Mouse (Mus musculus): ENCODE data around the gene Kcnk15.

Kcnk15 gene

DNA sequence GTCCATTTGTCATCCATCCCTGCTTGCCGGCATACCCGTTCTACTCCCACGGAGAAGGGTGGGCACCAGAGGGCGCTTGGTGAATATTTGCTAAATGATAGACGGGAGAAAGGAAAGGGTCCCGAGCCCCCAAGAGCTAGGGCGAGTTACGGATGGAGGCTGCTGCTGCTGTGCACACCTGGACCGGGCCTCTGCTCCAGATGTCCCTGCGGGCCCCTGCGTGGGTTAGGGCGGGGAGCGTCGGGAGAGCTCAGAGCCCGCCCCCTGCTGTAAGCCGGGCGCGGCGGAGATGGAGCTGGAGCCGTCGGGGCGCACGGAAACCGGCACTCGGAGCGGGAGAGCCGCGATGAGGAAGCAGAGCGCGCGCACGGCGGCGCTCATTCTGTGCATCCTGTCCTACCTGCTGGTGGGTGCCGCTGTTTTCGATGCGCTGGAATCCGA lies at the start of gene Kcnk15:
Kcnk15 (plus strand) TSS at position 191 of the 441 bp plus-strand sequence.
- DNase-seq (ENCODE audit: extremely low read depth, low read depth, low spot score), result no peak

DNA sequence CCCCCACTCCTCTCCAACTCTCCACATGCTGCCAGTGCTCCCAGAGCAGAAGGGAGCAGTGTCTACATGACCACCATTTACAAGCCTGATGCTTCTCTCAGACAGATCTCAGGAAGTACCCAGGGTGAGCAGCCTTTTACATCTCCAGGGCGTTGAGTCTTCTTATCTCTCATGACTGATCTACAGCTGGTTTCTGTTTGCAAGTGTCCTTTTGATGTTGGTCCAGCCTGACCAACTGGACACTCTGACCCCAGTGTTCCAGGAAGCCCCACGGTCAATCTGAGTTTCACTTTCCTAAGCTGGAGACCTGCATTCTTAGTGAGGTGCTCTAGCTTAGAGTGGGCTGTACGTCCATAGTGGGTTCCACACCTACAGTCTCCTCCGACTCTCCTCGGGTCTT lies 49.6 kb upstream of the Kcnk15 start:
- DNase-seq (ENCODE audit: extremely low read depth, low read depth, low spot score), result no peak

DNA sequence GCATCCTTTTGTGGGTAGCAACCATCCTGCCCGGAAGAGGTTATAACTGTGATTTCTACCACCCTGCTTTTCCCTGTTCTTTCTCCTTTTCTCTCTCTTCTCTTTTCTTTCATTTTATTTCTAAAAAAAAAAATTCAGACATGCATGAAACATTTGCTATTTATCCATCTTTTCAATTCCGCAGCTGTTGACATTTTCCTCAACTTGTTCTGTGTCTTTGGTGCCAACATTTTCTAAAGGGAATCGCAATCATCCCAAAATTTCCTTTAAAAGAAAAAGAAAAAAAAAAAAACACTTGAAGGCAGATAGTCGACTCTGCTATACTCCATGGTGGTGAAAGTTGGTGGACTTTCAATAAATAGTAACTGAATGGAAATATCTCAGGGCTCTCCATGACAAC lies 44.3 kb upstream of the Kcnk15 start:
- DNase-seq (ENCODE audit: extremely low read depth, low read depth, low spot score), result no peak

DNA sequence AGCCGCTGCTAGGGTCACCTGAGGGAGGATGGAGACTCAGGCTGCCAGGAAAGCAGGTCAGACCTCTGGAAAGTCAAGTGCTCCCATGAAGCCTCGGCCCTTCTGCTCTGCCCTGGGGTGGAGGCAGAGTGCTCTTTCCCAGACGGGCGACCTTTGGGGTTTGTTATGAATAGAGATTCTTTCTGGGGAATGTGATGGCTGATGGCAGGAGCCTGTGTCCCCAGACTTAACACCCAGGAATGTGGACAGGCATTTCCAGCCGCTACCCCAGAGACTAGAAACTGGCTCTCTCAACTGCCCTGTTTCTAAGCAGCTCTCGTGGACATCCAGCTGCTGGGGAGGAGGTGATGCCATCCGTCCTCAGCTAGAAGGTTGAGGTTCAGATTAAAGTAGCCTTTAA lies 43.7 kb upstream of the Kcnk15 start:
- DNase-seq (ENCODE audit: extremely low read depth, low read depth, low spot score), result no peak

DNA sequence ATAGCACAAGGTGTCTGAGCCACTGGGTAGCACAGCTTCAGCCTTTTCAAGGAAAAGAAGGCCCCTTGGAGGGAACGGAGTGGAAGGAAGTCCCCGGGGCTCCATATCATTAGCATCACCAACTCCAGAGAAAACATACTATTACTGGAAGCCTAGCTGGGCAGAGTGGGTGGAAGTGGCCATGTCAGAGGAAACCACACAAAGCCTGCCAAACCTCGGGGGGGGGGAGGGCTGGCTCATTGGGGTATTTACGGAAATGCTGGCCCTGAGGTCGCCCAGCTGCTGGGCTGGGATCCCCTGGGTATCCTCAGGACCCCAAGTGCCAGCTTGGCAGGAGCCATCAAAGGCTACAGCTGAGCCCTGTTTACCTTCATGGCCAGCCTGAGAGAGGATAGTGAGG lies 40.4 kb upstream of the Kcnk15 start:
- no peak for DNase-seq (ENCODE audit: extremely low read depth, low read depth, low spot score)

DNA sequence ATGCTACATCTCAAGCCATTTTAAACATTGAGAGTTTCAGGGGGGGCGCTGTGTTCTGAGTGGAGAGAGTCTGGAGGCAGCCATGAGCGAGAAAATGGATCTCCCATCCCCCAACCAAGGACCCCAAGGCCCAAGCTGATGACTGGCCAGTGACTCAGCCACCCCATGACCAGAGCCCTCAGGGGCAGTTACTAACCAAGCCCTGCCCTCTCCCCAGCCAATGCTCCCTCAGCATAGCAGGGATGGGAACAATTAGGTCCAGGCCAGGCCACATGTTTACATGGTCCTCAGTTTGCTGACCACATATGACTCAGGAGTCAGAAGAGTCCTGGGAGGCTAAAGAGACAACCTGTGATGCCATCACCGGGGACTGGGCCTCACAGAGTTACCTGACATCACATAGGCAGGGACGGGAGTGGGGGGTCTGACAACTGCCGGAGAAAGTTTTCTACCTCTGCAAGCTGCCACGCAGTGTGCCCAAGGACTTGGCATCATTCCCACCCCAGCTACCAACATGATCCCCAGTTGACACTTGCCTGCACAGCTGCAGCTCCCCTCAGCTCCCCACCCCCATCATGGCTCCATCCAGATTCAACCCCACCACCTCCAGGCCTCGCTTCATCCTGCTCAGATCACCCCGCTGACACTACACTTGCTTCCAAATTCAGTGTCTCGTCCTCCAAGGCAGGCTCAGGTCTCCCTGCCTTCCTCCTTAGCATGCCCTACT lies 38.5 kb upstream of the Kcnk15 start:
- no peak for DNase-seq (ENCODE audit: extremely low read depth, low read depth, low spot score)

DNA sequence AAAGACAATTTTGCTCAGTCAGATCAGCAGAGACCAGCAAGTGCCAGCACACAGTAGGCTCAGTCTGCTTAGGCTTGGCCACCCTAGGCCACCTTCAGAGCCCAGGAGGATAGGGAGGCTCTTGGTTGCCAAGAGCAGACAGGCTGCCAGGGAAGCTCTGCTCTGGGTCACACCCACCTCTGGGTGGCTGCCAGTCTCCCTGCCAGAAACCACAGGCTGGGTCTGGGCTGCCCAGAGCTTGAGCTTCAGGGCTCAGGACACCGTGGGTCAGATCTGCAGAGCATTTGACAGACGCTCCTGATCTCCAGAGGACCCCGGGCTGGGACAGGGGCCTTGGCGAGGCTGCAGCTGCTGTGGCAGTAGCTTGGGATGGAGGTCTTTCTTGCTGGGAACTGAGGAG lies 32.8 kb upstream of the Kcnk15 start, which contains the start of gene Ccn5:
Ccn5 (plus strand) TSS at position 255 of the 400 bp plus-strand sequence.
- no peak for DNase-seq (ENCODE audit: extremely low read depth, low read depth, low spot score)

DNA sequence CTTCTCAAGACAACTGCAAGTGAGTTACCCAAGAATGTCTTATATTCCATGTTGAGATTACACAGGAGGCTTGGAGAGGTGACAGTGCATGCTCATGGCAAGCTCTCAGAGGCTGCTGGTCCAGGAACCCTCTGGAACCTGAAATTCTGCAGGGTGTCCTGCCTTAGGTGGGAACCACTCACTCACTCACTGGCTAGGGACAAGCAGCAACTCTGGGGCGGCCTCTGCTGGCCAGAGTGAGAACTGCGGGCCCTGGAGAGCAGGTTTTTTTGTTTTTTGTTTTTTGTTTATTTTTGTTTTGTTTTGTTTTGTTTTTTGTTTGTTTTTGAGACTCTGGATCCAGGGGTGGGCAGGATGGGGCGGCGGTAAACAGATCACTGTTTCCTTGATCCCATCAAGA lies 30.2 kb upstream of the Kcnk15 start:
- DNase-seq (ENCODE audit: extremely low read depth, low read depth, low spot score), result no peak

DNA sequence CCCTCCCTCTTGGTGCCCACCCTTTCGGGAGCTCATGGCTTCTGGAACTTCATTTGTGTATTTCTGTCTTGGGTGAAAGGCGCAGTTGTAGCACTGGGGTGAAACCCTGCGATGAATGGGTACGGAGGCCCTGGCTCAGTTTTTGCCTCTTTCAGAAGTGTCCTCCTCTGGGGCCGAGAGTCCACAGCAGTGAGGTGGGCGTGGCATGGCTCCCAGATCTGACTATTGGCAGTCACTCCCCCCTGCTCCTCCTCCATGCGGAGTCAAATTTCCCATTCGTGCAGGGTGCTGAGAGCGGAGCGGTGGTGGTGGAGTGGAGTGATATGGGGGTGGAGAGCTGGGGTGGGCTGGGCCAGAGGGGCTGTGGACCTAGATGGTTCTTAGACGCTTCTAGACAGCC lies 29.7 kb upstream of the Kcnk15 start:
- no peak for DNase-seq (ENCODE audit: extremely low read depth, low read depth, low spot score)

DNA sequence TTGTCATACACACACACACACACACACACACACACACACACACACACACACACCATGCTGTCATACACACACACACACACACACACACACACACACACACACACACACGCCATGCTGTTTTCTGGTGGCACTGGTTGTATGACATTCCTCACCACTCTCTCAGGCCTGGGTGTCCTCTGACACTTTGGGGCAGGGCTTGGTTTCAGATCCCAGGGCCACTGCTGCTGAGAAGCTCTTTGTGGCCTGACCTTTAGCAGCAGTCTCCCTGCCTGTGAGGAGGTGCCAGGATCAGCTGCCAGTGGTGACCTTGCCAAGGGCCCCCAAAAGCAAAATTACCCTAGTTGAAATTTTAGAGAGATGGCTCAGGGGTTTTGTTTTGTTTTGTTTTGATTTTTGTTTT lies 27.6 kb upstream of the Kcnk15 start:
- DNase-seq (ENCODE audit: extremely low read depth, low read depth, low spot score), result no peak

DNA sequence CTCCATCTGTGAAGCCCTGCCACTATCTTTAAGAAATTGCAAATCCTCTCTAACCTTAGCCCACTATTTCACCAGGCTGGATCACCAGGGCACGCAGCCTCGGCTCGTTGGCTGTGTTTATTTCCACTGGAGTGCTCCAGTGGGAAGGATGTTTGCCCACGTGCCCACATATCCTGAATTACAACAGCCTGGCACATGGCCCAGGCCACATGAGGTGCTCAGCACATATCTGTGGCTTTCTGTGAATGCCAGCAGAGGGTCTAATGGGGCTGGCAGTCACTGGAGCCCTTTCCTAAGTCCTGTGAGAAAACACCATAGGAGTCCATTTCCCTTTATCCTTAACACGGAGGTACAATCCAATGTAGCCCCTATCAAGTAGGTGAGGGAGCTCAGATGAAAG lies 27.0 kb upstream of the Kcnk15 start:
- no peak for DNase-seq (ENCODE audit: extremely low read depth, low read depth, low spot score)

DNA sequence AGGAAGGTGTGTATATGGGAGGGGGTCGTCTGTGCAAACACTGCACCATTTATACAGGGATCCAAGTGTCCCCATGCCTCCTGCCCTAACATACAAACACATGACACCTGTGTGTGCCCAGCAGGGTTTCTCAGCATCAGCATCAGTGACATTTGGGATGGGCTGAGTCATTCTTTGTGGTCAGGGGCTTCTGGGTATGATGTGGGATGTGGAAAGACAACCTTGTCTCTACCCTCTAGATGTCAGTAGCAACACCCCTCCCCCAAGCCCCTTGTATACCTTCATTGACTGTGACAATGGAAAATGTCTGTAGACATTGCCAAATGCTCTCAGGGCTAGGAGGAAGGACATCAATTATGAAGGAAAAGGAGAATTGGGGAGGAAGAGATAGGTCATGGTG lies 22.3 kb upstream of the Kcnk15 start:
- DNase-seq (ENCODE audit: extremely low read depth, low read depth, low spot score), result no peak

DNA sequence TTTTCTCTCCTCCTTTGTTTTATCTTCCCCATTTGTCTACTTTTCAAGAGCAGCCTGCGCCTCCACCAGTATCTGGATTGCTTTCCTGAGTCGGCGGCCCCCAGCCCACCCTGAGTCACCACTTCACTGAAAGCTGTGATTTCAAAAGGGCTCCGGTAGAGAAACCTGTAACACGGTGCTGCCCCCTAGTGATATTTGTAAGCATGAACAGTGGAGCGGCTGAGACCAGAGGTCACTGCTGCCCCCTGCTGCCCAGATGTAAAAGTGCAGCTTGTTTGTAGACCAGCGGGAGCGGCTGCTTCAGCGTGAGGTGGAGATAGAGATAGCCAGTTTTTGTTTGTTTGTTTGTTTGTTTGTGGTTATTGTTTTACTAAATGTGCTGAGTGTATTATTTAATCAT lies 15.4 kb upstream of the Kcnk15 start:
- DNase-seq (ENCODE audit: extremely low read depth, low read depth, low spot score), result no peak

DNA sequence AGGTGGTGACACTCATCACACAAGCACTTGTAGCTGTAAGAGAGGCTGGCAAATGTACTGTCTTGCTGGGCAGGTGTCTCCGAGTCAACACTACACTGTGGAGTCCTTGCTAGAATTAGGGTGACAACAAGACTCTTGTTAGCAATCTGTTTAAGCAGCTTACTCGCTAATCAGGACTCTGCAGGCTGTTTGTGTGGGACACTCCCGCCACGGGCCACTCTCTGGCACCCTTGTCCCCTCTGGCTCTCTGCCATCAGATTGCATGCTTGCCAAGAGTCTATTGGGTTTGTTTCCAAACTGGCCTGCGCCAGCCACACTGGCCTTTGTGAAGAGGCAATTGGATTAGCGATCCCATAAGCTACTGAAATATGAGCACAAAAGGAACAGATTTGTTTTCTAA lies 13.9 kb upstream of the Kcnk15 start:
- no peak for DNase-seq (ENCODE audit: extremely low read depth, low read depth, low spot score)

DNA sequence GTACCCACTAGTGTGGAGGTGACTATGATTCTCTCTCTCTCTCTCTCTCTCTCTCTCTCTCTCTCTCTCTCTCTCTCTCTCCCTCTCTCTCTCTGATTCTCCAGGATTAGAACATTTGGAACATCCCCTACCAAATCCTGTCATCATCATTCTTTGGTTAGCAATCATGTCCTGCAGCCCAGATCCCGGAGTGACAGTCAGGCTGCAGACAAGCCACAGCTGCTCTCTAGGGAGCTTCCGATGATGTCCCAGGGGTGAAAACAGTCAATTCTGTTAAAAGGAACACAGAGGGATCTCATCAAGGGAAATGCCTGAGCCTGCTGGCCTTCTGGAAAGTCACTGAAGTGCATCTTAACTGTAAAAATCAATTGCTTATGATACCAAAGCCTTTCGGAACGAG lies 11.4 kb upstream of the Kcnk15 start:
- no peak for DNase-seq (ENCODE audit: extremely low read depth, low read depth, low spot score)

DNA sequence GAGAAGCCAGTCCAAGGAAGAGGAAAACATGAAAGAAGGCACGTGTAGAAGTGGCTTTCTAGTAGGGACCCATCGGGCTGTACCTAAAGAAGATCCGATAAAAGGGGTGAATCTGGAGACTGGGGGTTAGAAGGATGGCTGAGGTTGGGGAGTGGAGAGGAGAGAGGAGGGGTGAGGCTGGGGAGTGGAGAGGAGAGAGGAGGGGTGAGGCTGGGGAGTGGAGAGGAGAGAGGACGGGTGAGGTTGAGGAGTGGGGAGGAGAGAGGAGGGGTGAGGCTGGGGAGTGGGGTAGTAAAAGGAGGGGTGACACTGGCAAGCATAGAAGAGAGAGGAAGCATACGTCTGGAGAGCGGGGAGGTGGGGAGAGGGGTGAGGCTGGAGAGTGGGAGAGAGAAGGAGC lies 3.8 kb downstream of the Kcnk15 start:
- no peak for DNase-seq (ENCODE audit: extremely low read depth, low read depth, low spot score)

DNA sequence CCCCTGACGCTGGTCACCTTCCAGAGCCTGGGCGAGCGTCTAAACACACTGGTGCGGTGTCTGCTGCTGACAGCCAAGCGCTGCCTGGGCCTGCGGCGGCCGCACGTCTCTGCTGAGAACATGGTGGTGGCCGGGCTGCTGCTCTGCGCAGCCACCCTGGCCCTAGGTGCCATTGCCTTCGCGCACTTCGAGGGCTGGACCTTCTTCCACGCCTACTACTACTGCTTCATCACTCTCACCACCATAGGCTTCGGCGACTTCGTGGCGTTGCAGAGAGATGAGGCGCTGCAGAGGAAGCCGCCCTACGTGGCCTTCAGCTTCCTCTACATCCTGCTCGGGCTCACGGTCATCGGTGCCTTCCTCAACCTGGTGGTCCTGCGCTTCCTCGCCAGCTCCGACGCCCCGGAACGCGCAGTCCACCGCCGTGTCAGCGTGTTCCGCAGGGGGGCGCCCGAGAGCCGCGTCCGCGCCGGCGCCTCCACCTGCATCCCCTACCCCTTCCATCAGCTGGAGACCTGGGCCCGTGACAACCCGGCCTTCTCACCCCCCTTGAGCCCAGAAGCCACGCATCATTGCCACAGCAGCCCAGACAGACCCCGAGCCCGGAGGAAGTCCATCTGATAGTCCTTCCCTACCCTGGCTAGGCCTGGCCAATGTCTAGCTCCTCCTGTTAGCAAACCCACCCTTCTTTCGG lies 5.0 kb downstream of the Kcnk15 start:
- no peak for DNase-seq (ENCODE audit: extremely low read depth, low read depth, low spot score)

DNA sequence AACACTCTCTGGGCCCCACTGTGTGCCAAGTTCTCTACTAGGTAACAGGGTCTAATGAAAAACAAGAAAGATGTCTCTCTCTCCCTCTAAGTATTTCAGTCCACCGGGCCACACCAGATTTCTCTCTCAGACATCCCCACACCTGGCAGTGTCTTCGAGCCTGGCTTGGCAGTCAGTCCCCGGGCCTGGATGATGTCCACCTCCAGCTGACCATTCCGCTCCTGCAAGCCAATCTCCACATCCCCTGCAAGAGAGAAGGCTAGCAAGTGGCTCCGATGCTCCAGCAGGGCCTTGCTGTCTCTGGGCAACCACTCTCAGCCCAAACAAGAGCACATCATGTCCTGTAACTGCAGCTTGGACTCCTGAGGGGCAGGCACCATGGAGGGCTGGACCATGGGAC lies 11.9 kb downstream of the Kcnk15 start:
- DNase-seq (ENCODE audit: extremely low read depth, low read depth, low spot score), result no peak

DNA sequence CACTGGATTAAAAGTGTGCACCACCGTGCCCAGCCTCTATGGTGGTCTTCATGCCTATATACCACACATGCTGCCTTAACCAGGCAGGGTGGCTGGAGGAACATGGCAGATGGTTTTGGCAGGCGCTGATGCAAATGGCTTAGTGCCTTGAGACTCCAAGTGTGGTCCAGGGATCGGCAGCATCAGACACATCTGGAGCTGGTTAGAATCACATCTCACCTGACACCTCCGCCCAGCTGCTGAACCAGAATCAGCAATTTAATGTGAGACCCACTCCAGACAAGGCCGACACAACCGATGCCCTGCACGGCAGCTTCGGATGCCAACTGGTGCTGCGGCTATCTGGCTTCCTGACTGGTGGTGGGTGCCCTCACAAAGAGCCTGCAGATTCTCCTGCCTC lies 12.6 kb downstream of the Kcnk15 start:
- DNase-seq (ENCODE audit: extremely low read depth, low read depth, low spot score), result no peak

DNA sequence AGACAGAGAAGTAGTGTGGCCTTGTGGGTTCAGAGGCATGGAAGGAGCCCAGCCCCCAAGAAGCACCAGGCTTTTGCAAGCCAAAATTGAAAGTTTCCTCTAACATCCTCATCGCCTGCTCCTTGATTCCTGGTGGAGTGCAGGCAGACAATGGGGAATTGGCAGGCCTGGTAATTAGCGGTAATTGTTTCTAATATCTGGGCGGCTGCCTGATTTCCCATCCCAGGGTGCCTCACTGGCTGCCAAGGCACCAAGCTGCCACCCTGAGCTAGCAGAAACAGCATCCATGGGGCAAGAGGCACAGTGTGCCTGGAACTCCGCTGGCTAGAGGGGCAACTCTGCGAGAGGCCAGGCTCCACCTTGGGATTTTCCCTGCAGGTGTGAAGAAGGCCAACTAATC lies 16.3 kb downstream of the Kcnk15 start:
- no peak for DNase-seq (ENCODE audit: extremely low read depth, low read depth, low spot score)

DNA sequence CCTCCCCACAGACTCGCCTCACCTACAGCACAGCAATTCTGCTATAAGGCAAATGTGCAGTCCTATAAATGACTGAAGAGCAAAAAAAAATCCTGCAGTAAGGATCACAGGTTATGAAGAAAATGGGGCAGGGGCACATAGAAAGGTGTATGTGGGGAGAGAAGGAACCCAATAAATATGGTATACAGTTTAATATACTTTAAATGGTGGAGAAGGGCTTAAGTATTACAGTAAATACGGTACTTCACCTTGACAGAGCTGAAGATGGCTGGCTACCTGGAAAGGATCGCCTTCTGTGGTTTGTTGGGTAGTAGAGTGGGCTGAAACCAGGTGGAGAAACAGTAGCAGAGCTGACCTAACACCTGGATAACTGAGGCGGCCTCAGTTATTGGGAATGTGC lies 17.8 kb downstream of the Kcnk15 start:
- DNase-seq (ENCODE audit: extremely low read depth, low read depth, low spot score), result no peak

DNA sequence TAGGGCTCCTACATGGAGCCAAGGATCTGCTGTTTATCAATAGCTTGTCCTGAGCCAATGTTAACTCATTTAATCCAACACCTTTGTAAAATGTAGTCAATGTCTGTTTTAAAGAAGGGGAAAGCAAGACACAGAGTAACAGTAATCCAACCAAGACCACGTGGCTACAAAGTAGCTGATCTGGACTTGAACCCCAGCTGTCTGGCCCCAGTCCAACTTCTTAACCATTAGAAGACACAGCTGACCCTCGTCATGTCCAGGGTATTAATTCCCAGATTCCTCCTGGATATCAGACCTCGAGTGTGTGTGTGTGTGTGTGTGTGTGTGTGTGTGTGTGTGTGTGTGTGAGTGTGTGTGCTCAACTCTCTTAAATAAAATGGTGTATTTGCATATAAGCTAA lies 18.5 kb downstream of the Kcnk15 start:
- no peak for DNase-seq (ENCODE audit: extremely low read depth, low read depth, low spot score)

DNA sequence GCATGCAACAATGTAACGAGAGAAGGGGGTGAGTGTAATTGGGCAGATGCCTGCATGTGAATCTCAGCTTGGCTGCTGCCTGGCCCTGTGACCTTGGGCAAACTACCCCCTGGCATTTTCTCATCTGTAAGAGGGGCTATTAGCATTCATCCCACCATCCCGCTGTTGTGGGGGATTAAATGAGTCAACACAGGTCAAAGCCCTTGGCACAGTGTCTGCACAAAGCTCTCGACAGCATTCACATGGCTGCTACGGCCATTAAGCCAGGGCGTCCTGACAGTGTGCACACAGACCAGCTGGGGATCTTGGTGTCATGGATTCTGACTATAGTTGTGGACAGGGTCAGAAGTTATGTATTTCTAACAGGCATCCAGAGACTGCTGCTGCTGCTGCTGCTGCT lies 21.4 kb downstream of the Kcnk15 start:
- DNase-seq (ENCODE audit: extremely low read depth, low read depth, low spot score), result no peak

Data from fat pad, adult 2 months (tissue).